Mouse (Mus musculus) embryonic facial prominence, embryonic 12.5 days (tissue): ENCODE results near the gene Nxpe4. TPM values are rescaled to one million over a fixed set of nuclear protein-coding genes. Genes with fewer than 3 reads are reported as not detected.

Source experiments
- ATAC-seq: fragments of 200-750 bp; cut with Nextera tagmentation; 2 replicates; pipeline ENCODE4 v1.8.0; 2017; ENCODE audit not compliant: insufficient number of reproducible peaks, insufficient read depth, low FRiP score, low TSS enrichment
- H3K27ac ChIP-seq: fragments of 300-500 bp; sonication (generic); 2 replicates; pipeline ENCODE4 v1.5.1; 2016; ENCODE audit warnings: mild to moderate bottlenecking
- H3K27me3 ChIP-seq: fragments of 300-500 bp; sonication (generic); 2 replicates; pipeline ENCODE4 v1.6.1; 2016; ENCODE audit warnings: mild to moderate bottlenecking, moderate library complexity
- H3K36me3 ChIP-seq: fragments of 300-500 bp; sonication (generic); 2 replicates; pipeline ENCODE4 v1.6.1; 2016; ENCODE audit warnings: mild to moderate bottlenecking
- H3K4me1 ChIP-seq: fragments of 300-500 bp; sonication (generic); 2 replicates; pipeline ENCODE4 v1.6.1; 2016
- H3K4me2 ChIP-seq: fragments of 300-500 bp; sonication (generic); replicated peaks from 2 replicates; pipeline ENCODE4 v1.6.1; 2016; ENCODE audit warnings: mild to moderate bottlenecking, moderate library complexity
- H3K4me3 ChIP-seq: fragments of 300-500 bp; sonication (generic); 2 replicates; pipeline ENCODE4 v1.5.1; 2016; ENCODE audit warnings: mild to moderate bottlenecking
- H3K9ac ChIP-seq: fragments of 300-500 bp; sonication (generic); 2 replicates; pipeline ENCODE4 v1.6.1; 2016; ENCODE audit warnings: mild to moderate bottlenecking, moderate library complexity
- H3K9me3 ChIP-seq: fragments of 300-500 bp; sonication (generic); 2 replicates; pipeline ENCODE4 v1.6.1; 2016; ENCODE audit warnings: mild to moderate bottlenecking, moderate library complexity
- WGBS: fragments of 180-500 bp; shearing (Covaris S2); methylation state at CpG from one replicate; pipeline ENCODE4 v1.1.7; 2016; 5-methylcytosine and 5-hydroxymethylcytosine counted together
- polyA plus RNA-seq: library from polyadenylated mRNA; unstranded; fragments of >200 nt; fragmentation: Nextera tagmentation; extraction: Ambion mirVana; gene quantifications from 2 replicates; pipeline ENCODE4 v1.2.1, GENCODE M21; 2016

Nxpe4 gene
- polyA plus RNA-seq, 1 experiment from 2014 or later = 7.9 TPM

- 0 out of 2 replicates have a peak, but pooled peaks have one; percentile 56 for ATAC-seq
- no peak overlapping the region for H3K4me2 ChIP-seq
- H3K4me1 ChIP-seq = no peaks in the 10 kb centered on the region
- H3K9me3 ChIP-seq = no peaks in the 10 kb centered on the region
- H3K27ac ChIP-seq = no peak overlapping the region
- no peaks in the 10 kb centered on the region for H3K27me3 ChIP-seq
- no peak overlapping the region for H3K9ac ChIP-seq
- 94% methylated on average over 6 of the region's 6 CpGs for WGBS
- H3K36me3 ChIP-seq = no peaks in the 10 kb centered on the region
- no peak overlapping the region for H3K4me3 ChIP-seq
Observed at GRCm38 (mm10) chr9:48188854-48189253, 27.0 kb downstream of the Nxpe4 start.

GRCm38 (mm10) chr9:48197458-48197884 lies 35.6 kb downstream of the Nxpe4 start:
- H3K9ac ChIP-seq = no peak overlapping the region
- H3K36me3 ChIP-seq = peaks cover 5% of the 10 kb centered on the region; the same call in 1 of the 2 replicates
- ATAC-seq = no peak
- H3K4me3 ChIP-seq = no peak overlapping the region
- no peak overlapping the region for H3K4me2 ChIP-seq
- no peak overlapping the region for H3K27ac ChIP-seq
- no peaks in the 10 kb centered on the region for H3K27me3 ChIP-seq
- H3K9me3 ChIP-seq = no peaks in the 10 kb centered on the region
- H3K4me1 ChIP-seq = peaks cover 5% of the 10 kb centered on the region; the same call in 1 of the 2 replicates
- WGBS = 55% methylated on average over 12 of the region's 12 CpGs

GRCm38 (mm10) chr9:48210970-48211369 lies 49.1 kb downstream of the Nxpe4 start:
- H3K36me3 ChIP-seq = no peaks in the 10 kb centered on the region
- H3K9ac ChIP-seq = no peak overlapping the region
- 89% methylated on average over 6 of the region's 6 CpGs for WGBS
- no peak overlapping the region for H3K4me2 ChIP-seq
- no peak overlapping the region for H3K27ac ChIP-seq
- no peak overlapping the region for H3K4me3 ChIP-seq
- no peaks in the 10 kb centered on the region for H3K27me3 ChIP-seq
- no peak for ATAC-seq
- H3K4me1 ChIP-seq = no peaks in the 10 kb centered on the region
- no peaks in the 10 kb centered on the region for H3K9me3 ChIP-seq

GRCm38 (mm10) chr9:48211912-48212311 lies 50.1 kb downstream of the Nxpe4 start:
- Histone ChIP-seq H3K9ac (no peak overlapping the region), H3K36me3 (no peaks in the 10 kb centered on the region), H3K4me3 (no peak overlapping the region), H3K27ac (no peak overlapping the region), H3K4me1 (no peaks in the 10 kb centered on the region), H3K4me2 (no peak overlapping the region), H3K27me3 (no peaks in the 10 kb centered on the region), H3K9me3 (no peaks in the 10 kb centered on the region)
- no peak for ATAC-seq
- 91% methylated on average over 5 of the region's 5 CpGs for WGBS

GRCm38 (mm10) chr9:48214751-48215150 lies 52.9 kb downstream of the Nxpe4 start:
- Histone ChIP-seq H3K36me3 (no peaks in the 10 kb centered on the region), H3K9me3 (no peaks in the 10 kb centered on the region), H3K4me3 (no peak overlapping the region), H3K27me3 (no peaks in the 10 kb centered on the region), H3K27ac (no peak overlapping the region), H3K4me1 (no peaks in the 10 kb centered on the region), H3K9ac (no peak overlapping the region), H3K4me2 (no peak overlapping the region)
- no peak for ATAC-seq
- WGBS = 91% methylated on average over 9 of the region's 9 CpGs

- no peak overlapping the region for H3K4me2 ChIP-seq
- WGBS = 72% methylated on average over 13 of the region's 13 CpGs
- no peak for ATAC-seq
- no peak overlapping the region for H3K27ac ChIP-seq
- H3K9me3 ChIP-seq = no peaks in the 10 kb centered on the region
- no peak overlapping the region for H3K4me3 ChIP-seq
- no peaks in the 10 kb centered on the region for H3K4me1 ChIP-seq
- H3K9ac ChIP-seq = no peak overlapping the region
- H3K27me3 ChIP-seq = no peaks in the 10 kb centered on the region
- no peaks in the 10 kb centered on the region for H3K36me3 ChIP-seq
Observed at GRCm38 (mm10) chr9:48216091-48217001, 54.5 kb downstream of the Nxpe4 start.

- H3K9ac ChIP-seq = no peak overlapping the region
- no peaks in the 10 kb centered on the region for H3K36me3 ChIP-seq
- 92% methylated on average over 3 of the region's 3 CpGs for WGBS
- no peaks in the 10 kb centered on the region for H3K9me3 ChIP-seq
- no peak for ATAC-seq
- H3K4me3 ChIP-seq = no peak overlapping the region
- H3K27me3 ChIP-seq = no peaks in the 10 kb centered on the region
- H3K4me2 ChIP-seq = no peak overlapping the region
- H3K27ac ChIP-seq = no peak overlapping the region
- no peaks in the 10 kb centered on the region for H3K4me1 ChIP-seq
Observed at GRCm38 (mm10) chr9:48230706-48231105, 68.9 kb downstream of the Nxpe4 start.

- 66% methylated on average over 6 of the region's 6 CpGs for WGBS
- H3K4me3 ChIP-seq = no peak overlapping the region
- H3K9me3 ChIP-seq = no peaks in the 10 kb centered on the region
- no peaks in the 10 kb centered on the region for H3K4me1 ChIP-seq
- no peak overlapping the region for H3K4me2 ChIP-seq
- H3K27me3 ChIP-seq = no peaks in the 10 kb centered on the region
- no peaks in the 10 kb centered on the region for H3K36me3 ChIP-seq
- no peak overlapping the region for H3K9ac ChIP-seq
- no peak overlapping the region for H3K27ac ChIP-seq
- no peak for ATAC-seq
Observed at GRCm38 (mm10) chr9:48236455-48236854, 74.6 kb downstream of the Nxpe4 start.

- ATAC-seq = no peak
- Histone ChIP-seq H3K27ac (no peak overlapping the region), H3K4me3 (no peak overlapping the region), H3K9ac (no peak overlapping the region), H3K36me3 (no peaks in the 10 kb centered on the region), H3K9me3 (no peaks in the 10 kb centered on the region), H3K4me1 (no peaks in the 10 kb centered on the region), H3K4me2 (no peak overlapping the region), H3K27me3 (no peaks in the 10 kb centered on the region)
- 83% methylated on average over 9 of the region's 9 CpGs for WGBS
Observed at GRCm38 (mm10) chr9:48238153-48238755, 76.4 kb downstream of the Nxpe4 start.

- Histone ChIP-seq H3K4me1 (no peaks in the 10 kb centered on the region), H3K9me3 (no peaks in the 10 kb centered on the region), H3K36me3 (no peaks in the 10 kb centered on the region), H3K9ac (no peak overlapping the region), H3K4me2 (no peak overlapping the region), H3K27me3 (no peaks in the 10 kb centered on the region), H3K4me3 (no peak overlapping the region), H3K27ac (no peak overlapping the region)
- 83% methylated on average over 5 of the region's 5 CpGs for WGBS
- ATAC-seq = no peak
Observed at GRCm38 (mm10) chr9:48239461-48239860, 77.6 kb downstream of the Nxpe4 start.

- Histone ChIP-seq H3K27me3 (no peaks in the 10 kb centered on the region), H3K4me2 (no peak overlapping the region), H3K27ac (no peak overlapping the region), H3K4me1 (no peaks in the 10 kb centered on the region), H3K9me3 (no peaks in the 10 kb centered on the region), H3K4me3 (no peak overlapping the region), H3K9ac (no peak overlapping the region), H3K36me3 (no peaks in the 10 kb centered on the region)
- WGBS = 59% methylated on average over 5 of the region's 5 CpGs
- no peak for ATAC-seq
Observed at GRCm38 (mm10) chr9:48240431-48240830, 78.6 kb downstream of the Nxpe4 start.

GRCm38 (mm10) chr9:48241791-48242190 lies 80.0 kb downstream of the Nxpe4 start:
- no peaks in the 10 kb centered on the region for H3K36me3 ChIP-seq
- H3K27me3 ChIP-seq = no peaks in the 10 kb centered on the region
- no peak overlapping the region for H3K4me3 ChIP-seq
- 85% methylated on average over 1 of the region's 1 CpGs for WGBS
- ATAC-seq = no peak
- no peak overlapping the region for H3K27ac ChIP-seq
- H3K9me3 ChIP-seq = no peaks in the 10 kb centered on the region
- no peak overlapping the region for H3K9ac ChIP-seq
- no peak overlapping the region for H3K4me2 ChIP-seq
- 0 out of 2 replicates have a peak, but pooled peaks cover under 1% of the 10 kb centered on the region for H3K4me1 ChIP-seq
